Mouse (Mus musculus): ENCODE measurements around the gene Hps4. TPM values are rescaled to one million over a fixed set of nuclear protein-coding genes. Genes with fewer than 3 reads are reported as not detected.

Gene Hps4
- polyA plus RNA-seq (2017; shearing (Covaris generic)): 27.2 TPM

DNA sequence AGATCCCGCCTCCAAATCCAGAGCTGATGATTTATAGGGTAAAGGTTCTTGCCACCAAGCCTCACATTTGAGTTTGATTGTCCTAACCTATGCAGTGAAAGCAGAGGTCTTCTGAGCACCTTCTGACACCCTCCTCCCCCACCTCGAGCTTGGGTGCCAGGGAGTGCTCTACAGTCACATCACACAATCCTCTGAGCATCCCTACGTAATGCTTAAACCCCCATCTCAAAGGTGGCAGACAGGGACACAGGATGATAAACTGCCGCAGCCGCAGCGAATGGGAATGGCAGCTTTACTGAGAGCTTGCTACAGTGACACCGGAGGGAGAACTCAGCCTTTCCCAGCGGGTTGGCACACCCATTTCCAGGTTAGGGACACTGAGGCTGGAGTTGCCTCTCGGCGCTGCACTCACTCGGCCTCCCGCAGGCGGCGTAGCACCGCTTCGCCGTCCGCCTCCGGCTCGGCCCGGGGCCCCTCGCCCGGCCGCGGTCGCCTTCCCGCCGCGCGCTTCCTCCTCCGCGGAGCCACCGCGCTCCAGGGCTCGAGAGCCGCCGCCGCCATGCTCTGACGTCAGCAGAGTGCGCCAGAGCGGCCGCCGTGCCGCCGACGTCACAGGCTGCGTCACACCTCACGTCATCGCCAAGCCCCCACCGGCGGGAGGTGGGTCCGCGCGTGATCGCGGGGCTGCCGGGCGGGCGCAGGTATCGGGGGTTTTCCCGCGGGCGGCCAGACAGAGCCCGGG lies at the start of gene Hps4, which contains the start of gene Srrd:
Gene Hps4, plus strand, starts transcription at position 621 of the 742 bp plus-strand sequence.
Gene Srrd, minus strand, starts transcription at position 578 of the 742 bp plus-strand sequence.

DNA sequence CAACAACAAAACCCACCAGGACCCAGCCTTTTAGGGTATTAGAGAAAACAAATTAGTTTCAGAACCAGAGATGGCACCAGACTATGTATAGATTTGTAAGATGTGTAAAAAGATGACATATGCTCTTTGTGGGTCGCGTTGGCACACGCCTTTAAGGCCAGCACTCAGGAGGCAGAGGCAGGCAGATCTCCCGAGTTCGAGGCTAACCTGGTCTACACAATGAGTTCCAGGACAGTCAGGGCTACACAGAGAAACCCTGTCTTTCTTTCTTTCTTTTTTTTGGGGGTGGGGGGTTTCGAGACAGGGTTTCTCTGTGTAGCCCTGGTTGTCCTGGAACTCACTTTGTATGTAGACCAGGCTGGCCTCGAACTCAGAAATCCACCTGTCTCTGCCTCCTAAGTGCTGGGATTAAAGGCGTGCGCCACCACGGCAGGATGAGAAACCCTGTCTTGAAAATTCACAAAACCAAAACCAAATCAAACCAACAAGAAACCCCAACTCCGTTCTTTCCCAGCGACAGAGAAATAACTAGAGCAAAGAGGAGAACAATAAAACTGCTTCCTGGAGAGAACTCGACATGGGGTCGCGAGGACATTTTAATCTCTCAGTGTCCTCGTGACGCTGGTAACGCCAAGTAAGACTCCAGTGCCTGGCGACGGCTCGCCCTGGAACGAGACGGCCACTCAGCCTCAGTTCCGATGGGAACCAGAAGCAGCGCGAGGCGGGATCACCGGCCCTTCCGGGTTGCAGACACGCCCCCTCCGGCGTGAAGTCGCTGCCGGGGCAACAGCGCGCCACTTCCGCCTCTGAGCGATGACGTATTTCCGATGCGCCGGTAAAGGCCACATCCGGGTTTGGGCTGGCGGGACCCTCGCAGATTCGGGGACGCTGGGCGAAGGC lies 17.1 kb upstream of the Hps4 start, which contains the start of gene Tfip11:
Gene Tfip11, plus strand, starts transcription at position 813 of the 900 bp plus-strand sequence.

DNA sequence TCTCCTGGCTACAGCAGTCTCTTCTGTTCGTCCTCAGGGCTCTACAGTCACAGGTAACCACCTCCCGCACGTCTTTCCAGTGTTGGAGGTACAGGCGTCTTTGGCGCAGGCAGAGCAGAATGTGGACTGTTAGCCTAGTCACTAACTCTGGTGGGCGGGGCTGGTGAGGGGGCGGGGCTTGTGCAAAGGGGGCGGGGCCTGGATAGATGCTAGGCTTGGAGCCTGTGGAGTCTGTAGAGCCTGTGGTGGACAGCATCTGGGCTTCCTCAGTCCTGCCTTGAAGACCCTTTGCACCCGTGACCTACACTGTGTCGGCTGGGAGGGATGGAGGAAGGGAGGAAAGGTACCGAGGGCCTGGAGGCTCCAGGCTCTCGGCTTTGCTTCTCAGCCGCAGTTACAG lies 13.0 kb downstream of the Hps4 start, which contains the start of gene Gm6583:
Gene Gm6583, minus strand, starts transcription at position 124 of the 400 bp plus-strand sequence.

DNA sequence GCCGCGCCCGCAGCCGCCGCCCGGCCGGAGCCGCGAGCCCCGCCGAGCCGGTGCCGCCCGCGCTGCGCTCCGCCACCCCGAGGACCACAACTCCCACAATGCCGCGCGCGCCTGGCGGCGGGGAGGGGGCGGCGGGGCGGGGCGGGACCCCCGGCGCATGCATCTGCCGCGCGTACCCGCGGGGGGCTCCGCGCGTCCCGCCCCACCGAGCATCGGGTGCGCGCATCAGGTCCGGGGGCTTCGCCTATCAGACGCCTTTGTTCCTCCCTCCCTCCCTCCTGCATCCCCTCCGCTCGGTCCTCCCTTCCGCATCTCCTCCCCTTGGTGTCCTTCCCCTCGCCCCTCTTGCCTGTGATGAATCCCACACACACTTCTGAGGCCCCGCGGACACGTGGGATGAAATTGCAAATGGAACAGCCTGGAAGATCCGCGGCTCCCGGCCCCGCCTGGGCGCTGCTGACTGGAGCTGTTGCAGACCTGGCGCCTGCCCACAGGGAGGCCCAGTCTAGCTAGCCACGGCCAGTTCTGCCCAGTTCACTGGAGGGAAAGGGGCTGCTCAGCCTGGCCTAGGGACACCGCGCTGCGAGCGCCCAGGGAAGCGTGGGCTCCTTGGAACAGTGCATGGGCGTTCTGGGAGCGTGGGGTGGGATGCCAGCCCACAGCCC lies 52.0 kb downstream of the Hps4 start, which contains the start of gene Asphd2:
Gene Asphd2, minus strand, starts transcription at position 88 of the 665 bp plus-strand sequence.

Other genes with a start within 250 kb of the Hps4 start
- gene Cryba4, start 90.6 kb upstream of the Hps4 start, polyA plus RNA-seq (2017; shearing (Covaris generic)): 0.51 TPM
- gene Crybb1, start 87.3 kb upstream of the Hps4 start, polyA plus RNA-seq (2017; shearing (Covaris generic)): not detected
- gene Tpst2, start 66.4 kb upstream of the Hps4 start, polyA plus RNA-seq (2017; shearing (Covaris generic)): 92.5 TPM
- 47.7 TPM for gene Tfip11, start 16.7 kb upstream of the Hps4 start, polyA plus RNA-seq (2017; shearing (Covaris generic))
- gene Srrd, start within 50 bp of the Hps4 start, polyA plus RNA-seq (2017; shearing (Covaris generic)): 3.1 TPM
- gene Gm6583, start 12.9 kb downstream of the Hps4 start, polyA plus RNA-seq (2017; shearing (Covaris generic)): 0.36 TPM
- gene Asphd2, start 51.8 kb downstream of the Hps4 start, polyA plus RNA-seq (2017; shearing (Covaris generic)): not detected
- gene Gm6588, start 106.3 kb downstream of the Hps4 start, polyA plus RNA-seq (2017; shearing (Covaris generic)): not detected
- gene Sez6l, start 234.1 kb downstream of the Hps4 start, polyA plus RNA-seq (2017; shearing (Covaris generic)): not detected